Mouse (Mus musculus) adrenal gland, postnatal 0 days (tissue): ENCODE data around the gene Nelfe. TPM values are rescaled to one million over a fixed set of nuclear protein-coding genes. Genes with fewer than 3 reads are reported as not detected.

ENCODE experiments used
- microRNA-seq: library from miRNA; unstranded; fragments of <30 nt; microRNA quantifications from one replicate; pipeline ENCODE4, GENCODE M21; 2016; ENCODE audit warnings: borderline replicate concordance; ENCODE audit not compliant: insufficient number of aligned reads
- polyA plus RNA-seq: library from polyadenylated mRNA; unstranded; fragments of >200 nt; fragmentation: Nextera tagmentation; extraction: Ambion mirVana; gene quantifications from 2 replicates; pipeline ENCODE4 v1.2.1, GENCODE M21; 2015

The Nelfe gene
- 56.9 and 73.9 TPM in 2 replicates for polyA plus RNA-seq

DNA sequence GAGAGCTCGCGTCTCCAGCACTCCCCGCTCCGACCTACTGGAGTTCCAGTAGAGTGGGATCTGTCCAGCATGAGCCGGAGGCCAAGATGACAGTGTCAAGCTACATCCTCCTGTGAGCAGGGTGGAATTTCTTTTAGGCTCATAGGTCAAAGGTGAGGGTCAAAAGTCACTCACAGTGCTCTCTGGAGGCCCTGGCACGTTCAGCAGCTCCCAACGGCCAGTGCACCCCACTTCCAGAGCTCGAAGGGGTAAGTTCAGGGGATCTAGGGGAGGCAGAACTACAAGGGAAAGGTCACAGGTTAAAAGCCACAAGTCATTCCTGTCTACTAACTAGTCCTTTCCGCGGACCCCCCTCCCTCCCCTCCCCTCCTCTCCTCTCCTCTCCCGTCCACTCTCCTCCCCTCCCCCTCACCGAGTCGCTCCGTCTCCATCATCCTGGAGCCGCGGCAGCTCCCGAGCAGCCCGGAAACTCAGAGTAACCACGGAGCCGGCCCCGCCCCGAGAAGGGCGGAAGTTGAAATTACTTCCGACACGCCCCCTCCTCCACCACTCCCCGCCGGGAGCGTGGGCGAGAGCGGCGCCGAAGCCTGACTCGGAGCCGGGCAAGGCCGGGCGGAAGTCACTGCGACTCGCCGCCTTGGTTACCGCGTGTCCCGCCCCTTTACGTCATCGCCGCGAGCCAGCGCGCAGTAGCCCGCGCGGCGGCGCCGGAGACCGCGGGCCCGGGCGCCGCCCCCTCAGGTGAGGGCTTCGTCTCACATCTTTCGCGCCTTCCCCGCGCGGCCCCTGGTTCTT is at the start of gene Nelfe, which contains the start of gene Skiv2l:
Gene Nelfe (plus strand): TSS at position 670 of the 795 bp plus-strand sequence.
Gene Skiv2l (minus strand): TSS at position 489 of the 795 bp plus-strand sequence.

DNA sequence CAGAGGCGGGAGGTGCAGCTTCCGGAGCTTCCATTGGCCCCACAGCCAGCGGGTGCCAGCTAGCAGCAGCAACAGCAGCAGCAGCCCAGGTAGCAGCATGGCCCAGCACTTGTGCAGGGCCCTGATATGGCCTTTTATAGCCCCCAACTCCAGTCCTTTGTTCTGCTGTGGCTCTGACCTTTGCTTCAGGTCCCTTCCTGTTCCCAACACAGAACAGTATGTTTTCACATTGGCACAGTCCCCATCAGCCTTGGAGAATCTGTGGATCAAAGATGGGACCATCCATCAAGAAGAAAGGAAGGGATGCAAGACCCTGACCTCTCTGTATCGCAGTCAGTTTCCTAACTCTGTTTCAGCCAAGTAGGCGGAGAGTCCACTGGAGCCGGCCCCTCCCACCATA is 45.9 kb upstream of the Nelfe start, which contains the start of gene Cyp21a1:
Gene Cyp21a1 (minus strand): TSS at position 261 of the 400 bp plus-strand sequence.

DNA sequence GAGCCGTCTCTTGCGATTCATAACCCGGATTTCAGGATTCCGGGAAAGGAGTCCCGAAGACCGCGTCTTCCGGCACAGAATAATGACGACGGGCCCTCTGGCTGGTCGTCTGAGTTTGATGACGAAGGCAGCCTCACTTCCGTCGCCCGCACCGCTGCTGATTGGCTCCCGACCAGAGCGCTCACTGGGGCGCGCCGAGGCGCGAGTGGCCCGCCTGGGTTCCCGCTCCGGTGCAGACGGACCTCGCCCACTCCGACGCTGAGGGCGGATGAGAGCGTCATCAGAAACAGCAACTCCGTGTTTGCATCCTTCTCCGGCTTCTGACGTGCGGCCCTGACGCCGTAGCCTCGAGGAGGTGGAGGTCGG is 13.4 kb upstream of the Nelfe start, which contains the start of the genes Stk19 and Dxo:
Gene Stk19 (minus strand): TSS at position 90 of the 366 bp plus-strand sequence.
Gene Dxo (plus strand): TSS at position 164 of the 366 bp plus-strand sequence.

DNA sequence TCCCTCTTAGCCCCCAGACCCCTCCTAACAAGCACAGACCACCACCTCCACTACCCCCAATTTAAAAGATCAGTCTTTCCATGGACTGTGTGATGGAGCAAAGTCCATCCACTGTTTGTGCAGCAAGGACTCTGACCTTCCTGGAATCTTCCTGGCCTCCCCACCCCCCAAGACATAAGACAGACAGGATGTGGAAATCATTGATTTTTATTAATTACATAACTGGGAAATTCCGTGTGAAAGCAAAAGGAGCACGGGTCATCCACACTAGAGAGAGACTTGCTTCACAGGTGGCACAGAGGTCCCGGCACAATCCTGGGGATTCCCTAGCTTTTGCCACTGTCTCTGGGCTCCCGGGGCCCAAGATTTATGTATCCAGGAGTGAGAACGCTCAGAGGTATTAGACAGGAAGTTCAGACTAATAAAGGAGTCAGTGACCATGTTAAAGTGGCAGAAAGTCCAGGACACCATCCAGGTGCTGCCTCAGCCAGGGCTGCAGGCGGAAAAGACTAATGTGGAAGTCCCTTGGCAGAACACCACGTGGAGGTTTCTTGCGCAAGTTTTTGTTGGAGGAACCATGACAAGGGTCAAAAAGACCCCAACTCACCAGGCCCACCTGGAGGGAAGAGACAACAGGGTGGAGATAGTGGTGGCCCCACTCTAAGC is 12.4 kb downstream of the Nelfe start, which contains the start of gene Cfb:
Gene Cfb (minus strand): TSS at position 103 of the 666 bp plus-strand sequence.

DNA sequence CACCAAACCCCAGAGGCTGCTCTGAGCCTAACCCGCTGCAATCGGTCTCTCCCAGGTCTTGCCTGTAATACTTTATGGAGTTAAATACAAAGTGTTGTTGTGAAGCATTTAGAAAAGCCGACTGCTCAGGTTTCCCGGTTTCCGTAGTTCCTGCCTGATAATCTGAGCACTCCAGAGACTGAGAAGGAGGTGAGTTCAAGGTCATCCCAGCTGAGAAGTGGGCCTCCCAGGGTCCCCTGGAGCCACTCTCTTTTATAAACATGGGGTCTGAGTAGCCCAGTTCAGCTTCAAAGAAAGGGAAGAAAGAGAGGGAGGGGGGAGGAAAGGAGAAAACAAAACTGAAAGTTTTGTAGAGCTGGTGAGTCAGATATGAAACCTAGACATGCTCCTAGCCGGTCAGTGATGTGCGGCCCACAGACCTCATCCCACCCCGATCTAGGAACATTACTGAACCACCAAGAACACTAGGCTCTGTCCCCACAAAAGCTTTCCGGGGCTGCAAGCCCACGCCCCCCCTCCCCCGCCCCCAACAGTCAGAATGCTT is 29.2 kb downstream of the Nelfe start, which contains the start of gene Zbtb12:
Gene Zbtb12 (plus strand): TSS at position 148 of the 544 bp plus-strand sequence.

DNA sequence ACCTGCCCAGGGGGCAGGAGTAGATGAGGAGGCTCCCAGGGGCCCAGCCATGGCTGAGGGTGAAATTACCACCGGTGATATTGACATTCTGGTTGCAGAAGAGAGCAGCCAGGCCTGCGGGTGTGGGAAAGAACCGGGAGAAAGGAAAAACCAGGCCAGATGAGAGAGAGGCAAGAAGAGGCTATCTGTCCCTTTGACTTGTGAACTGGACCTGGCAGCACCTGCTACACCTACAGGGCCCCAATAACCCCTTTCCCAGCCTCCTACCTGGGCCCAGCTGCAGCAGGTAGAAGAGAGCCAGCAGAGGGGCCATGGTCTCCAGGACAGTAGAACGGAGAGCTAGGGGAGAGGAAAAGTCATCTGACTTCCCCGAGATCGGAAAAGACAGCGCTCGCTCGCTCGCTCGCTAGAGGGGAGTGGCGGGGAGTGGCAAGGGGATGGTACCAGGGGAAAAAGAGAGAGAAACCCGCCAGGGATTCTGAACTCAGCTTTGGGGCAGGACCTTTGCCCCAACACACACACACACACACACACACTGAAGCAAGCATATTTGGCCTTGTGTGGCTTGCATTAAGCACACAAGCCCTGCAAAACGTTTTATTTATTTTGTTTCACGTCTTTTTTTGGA is 31.6 kb downstream of the Nelfe start, which contains the start of gene Gm20547:
Gene Gm20547 (minus strand): TSS at position 360 of the 628 bp plus-strand sequence.

DNA sequence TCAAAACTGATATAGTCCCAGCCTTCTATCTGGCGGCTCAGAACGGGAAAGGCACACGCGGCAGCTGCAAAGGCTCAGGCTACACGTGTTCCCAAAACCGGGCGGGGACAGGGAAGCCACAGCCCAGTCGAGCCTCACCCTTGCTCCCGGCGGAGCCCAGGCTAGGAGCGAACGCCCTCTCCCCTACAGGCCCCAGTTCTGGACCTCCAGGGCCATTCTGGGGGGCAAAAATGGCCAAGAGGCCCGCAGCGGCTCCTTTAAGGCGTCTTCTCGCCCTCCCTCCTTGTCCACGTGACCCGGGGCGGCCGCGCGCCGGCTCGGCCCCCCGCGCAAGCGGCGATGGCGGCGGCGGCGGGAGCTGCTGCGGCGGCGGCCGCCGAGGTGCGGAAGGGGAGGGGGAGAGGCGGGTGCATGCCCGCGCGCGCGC is 48.0 kb downstream of the Nelfe start, which contains the start of the genes C2 and Ehmt2:
Gene C2 (minus strand): TSS at position 106 of the 427 bp plus-strand sequence.
Gene Ehmt2 (plus strand): TSS at position 310 of the 427 bp plus-strand sequence.

Small RNA genes lying within 50 kb of the gene (microRNA-seq; reads per million reads assigned to microRNA genes)
- not detected for gene Mir6970
- 1.8 reads per million for gene Mir6971
- gene Mir6972: not detected

Other genes starting within 250 kb of the Nelfe start
- 90.9 and 133 TPM in 2 replicates for gene Rnf5, start 246.7 kb upstream of the Nelfe start, polyA plus RNA-seq
- gene Agpat1, start 246.1 kb upstream of the Nelfe start, polyA plus RNA-seq: 43.8 and 58.6 TPM in 2 replicates
- 11.5 and 18.6 TPM in 2 replicates for gene Egfl8, start 234.4 kb upstream of the Nelfe start, polyA plus RNA-seq
- gene Ppt2, start 221.9 kb upstream of the Nelfe start, polyA plus RNA-seq: 25.5 and 34.3 TPM in 2 replicates
- 1.3 and 2.2 TPM in 2 replicates for gene Prrt1, start 220.9 kb upstream of the Nelfe start, polyA plus RNA-seq
- 13.8 and 17.8 TPM in 2 replicates for gene Fkbpl, start 205.6 kb upstream of the Nelfe start, polyA plus RNA-seq
- 34.1 and 43.4 TPM in 2 replicates for gene Atf6b, start 203.2 kb upstream of the Nelfe start, polyA plus RNA-seq
- gene Tnxb, start 179.9 kb upstream of the Nelfe start, polyA plus RNA-seq: 10.3 and 10.4 TPM in 2 replicates
- 182 and 224 TPM in 2 replicates for gene C4b, start 106.5 kb upstream of the Nelfe start, polyA plus RNA-seq
- gene Cyp21a1, start 45.8 kb upstream of the Nelfe start, polyA plus RNA-seq: 2,316 and 6,586 TPM in 2 replicates
- 37.9 and 41.1 TPM in 2 replicates for gene Stk19, start 13.4 kb upstream of the Nelfe start, polyA plus RNA-seq
- 34.6 and 62.4 TPM in 2 replicates for gene Dxo, start 13.4 kb upstream of the Nelfe start, polyA plus RNA-seq
- 23.8 and 36.5 TPM in 2 replicates for gene Skiv2l, start 181 bp upstream of the Nelfe start, polyA plus RNA-seq
- gene Cfb, start 12.1 kb downstream of the Nelfe start, polyA plus RNA-seq: 27.2 and 40.8 TPM in 2 replicates
- gene Zbtb12, start 29.1 kb downstream of the Nelfe start, polyA plus RNA-seq: 1.6 and 1.9 TPM in 2 replicates
- gene Gm20547, start 31.7 kb downstream of the Nelfe start, polyA plus RNA-seq: not detected in 2 replicates
- gene C2, start 47.9 kb downstream of the Nelfe start, polyA plus RNA-seq: 37.4 and 41.0 TPM in 2 replicates
- 45.4 and 52.6 TPM in 2 replicates for gene Ehmt2, start 48.1 kb downstream of the Nelfe start, polyA plus RNA-seq
- gene Slc44a4, start 64.1 kb downstream of the Nelfe start, polyA plus RNA-seq: 1.1 TPM in 2 replicates
- gene Neu1, start 80.9 kb downstream of the Nelfe start, polyA plus RNA-seq: 24.3 and 32.3 TPM in 2 replicates
- gene Hspa1b, start 108.8 kb downstream of the Nelfe start, polyA plus RNA-seq: 1.4 and 1.6 TPM in 2 replicates
- gene Gm20481, start 119.5 kb downstream of the Nelfe start, polyA plus RNA-seq: not detected in 2 replicates
- 11.8 and 21.4 TPM in 2 replicates for gene Hspa1a, start 121.8 kb downstream of the Nelfe start, polyA plus RNA-seq
- 0.11 and 0.17 TPM in 2 replicates for gene Hspa1l, start 122.3 kb downstream of the Nelfe start, polyA plus RNA-seq
- 62.8 and 87.8 TPM in 2 replicates for gene Lsm2, start 131.5 kb downstream of the Nelfe start, polyA plus RNA-seq
- gene Vars, start 150.6 kb downstream of the Nelfe start, polyA plus RNA-seq: 31.9 and 37.8 TPM in 2 replicates
- gene Vwa7, start 166.2 kb downstream of the Nelfe start, polyA plus RNA-seq: 0.21 and 0.35 TPM in 2 replicates
- 4.2 and 6.4 TPM in 2 replicates for gene Sapcd1, start 177.6 kb downstream of the Nelfe start, polyA plus RNA-seq
- gene Msh5, start 196.4 kb downstream of the Nelfe start, polyA plus RNA-seq: 2.5 and 3.4 TPM in 2 replicates
- gene Clic1, start 199.6 kb downstream of the Nelfe start, polyA plus RNA-seq: 309 and 357 TPM in 2 replicates
- gene Ddah2, start 208.6 kb downstream of the Nelfe start, polyA plus RNA-seq: 134 and 219 TPM in 2 replicates
- gene Ly6g6c, start 215.0 kb downstream of the Nelfe start, polyA plus RNA-seq: 0.19 and 0.61 TPM in 2 replicates
- gene Mpig6b, start 215.8 kb downstream of the Nelfe start, polyA plus RNA-seq: 0.55 and 0.69 TPM in 2 replicates
- 0.12 and 0.55 TPM in 2 replicates for gene Ly6g6e, start 226.5 kb downstream of the Nelfe start, polyA plus RNA-seq
- 1.4 and 2.1 TPM in 2 replicates for gene Ly6g6d, start 227.7 kb downstream of the Nelfe start, polyA plus RNA-seq
- 0.22 and 0.73 TPM in 2 replicates for gene Ly6g6f, start 235.2 kb downstream of the Nelfe start, polyA plus RNA-seq
- gene Abhd16a, start 238.9 kb downstream of the Nelfe start, polyA plus RNA-seq: 94.1 and 104 TPM in 2 replicates